Mouse (Mus musculus) A20 (cell line): ENCODE data around the gene Kcnj6.
A peak's percentile ranks its signal among the peaks of the same experiment; 100 is the strongest.

Experiments used
- DNase-seq: peaks from one replicate; pipeline ENCODE4 v3.0.0-alpha.2; 2011; ENCODE audit warnings: low read depth, low spot score

Kcnj6 gene

DNA sequence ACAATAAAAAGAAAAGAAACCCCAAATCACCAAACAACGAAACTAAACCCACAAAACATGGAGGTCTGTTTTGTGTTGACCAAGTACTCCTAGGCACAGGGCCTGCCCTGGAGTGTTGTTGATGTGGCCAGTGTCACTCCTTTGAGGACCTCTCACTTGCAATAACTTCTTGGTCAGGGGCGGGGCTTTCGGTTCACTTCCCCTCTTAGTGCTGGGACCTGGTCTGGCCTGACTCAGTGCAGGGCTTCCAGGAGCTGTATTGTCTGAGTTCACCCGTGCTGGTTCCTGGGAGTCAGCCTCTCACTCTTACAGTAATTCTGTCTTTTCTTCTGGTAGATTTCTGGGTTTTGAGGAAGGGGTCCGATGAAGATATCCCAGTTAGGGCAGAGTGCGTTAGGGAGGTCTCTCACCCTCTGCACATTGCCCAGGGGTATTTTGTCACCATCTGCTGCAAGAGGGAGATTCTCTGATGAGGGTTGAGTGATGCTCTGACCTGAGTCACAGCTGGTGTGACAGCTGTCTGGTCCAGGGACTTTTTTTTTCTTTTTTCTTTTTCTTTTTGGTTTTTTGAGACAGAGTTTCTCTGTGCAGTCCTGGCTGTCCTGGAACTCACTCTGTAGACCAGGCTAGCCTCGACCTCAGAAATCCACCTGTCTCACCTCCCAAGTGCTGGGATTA lies 276.9 kb downstream of the Kcnj6 start:
- DNase-seq: peak; percentile 91

DNA sequence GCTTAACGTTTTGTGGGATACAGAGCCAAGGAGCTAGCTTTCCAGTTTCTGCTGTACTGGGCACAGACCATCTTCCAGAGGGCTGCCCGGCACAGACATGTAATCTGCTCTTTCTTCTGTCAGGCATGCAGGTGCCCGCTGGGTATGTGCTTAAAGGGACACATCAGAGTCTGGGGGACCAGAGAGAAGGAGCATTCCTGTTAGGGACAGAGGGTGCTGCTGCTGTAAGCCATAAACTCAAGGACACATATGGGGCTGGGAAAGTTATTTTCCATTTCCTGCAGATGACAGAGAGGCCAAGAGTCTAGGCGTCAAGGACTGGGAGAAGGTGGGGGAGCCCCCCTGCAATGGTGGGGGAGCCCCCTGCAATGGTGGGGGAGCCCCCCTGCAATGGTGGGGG lies 278.0 kb downstream of the Kcnj6 start:
- peak; percentile 70 for DNase-seq

DNA sequence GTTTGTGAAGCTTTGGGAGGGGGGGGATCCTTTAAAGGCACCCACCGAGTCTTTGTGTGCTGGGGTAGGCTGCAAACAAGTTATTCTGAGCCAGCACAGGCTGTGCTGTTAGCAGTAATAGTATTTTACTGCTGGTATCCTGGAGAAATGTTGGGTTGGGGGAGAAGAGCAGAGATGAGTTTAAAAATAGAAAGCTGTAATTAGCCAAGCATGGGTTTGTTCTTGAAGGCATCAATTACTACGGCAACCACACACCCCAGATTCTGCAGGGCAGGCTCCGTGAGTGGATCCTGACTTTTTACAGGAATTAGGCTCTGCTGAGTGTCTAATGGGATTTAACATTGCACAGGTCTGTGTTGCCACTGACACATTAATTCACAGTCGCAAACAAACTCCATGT lies 278.6 kb downstream of the Kcnj6 start:
- DNase-seq: no peak

- DNase-seq: no peak
These were observed 280.4 kb downstream of the Kcnj6 start for GRCm38 (mm10) chr16:94717051-94717450.

- DNase-seq: no peak
These were observed 283.0 kb downstream of the Kcnj6 start for GRCm38 (mm10) chr16:94714483-94714882.

DNA sequence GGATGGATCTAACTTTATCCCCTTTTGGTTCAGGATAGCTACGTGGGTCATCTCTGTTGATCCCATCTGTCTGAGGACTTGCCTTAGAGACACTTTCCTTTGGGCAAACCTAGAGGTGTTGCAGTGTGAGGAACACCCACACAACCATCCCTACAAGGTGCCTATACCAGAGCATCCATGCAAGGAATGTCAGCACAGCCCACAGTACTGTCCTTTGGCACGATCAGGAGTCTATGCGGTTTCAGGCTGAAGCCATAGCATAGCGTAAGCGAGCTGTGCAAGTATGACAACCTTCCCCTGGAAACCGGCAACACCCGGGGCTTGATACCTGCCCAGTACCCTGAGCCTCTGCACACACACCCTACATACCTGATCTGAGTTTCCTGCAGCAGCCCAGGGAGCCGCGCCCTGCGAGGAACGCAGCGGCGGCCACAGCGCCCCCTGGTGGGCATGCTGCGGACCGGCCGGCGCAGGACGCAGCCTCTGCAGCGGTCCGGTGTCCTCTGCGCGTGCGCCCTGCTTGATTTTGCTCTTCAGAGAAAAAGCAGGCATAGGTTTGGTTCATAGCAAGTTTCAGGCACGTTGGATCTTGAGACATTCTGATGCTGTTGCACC lies 283.9 kb downstream of the Kcnj6 start:
- peak; percentile 77 for DNase-seq

DNA sequence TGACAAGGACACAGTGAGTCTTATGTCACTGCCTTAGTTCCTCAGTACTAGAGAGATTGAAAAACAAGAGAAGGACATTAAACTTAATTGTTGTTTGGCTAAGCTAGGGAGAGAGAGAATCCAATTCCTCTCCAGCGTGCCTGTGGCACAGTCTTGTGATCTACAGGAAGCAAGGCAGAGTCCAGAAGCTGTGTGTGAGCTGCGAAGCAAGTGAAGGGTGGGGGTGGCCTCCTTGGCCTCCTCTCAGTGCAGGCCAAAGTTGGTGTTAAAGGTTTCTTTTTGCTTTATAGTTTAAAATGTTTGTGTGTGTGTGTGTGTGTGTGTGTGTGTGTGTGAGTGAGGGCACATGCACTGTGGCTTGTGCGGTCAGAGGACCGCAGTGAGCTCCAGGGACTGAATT lies 295.5 kb downstream of the Kcnj6 start:
- no peak for DNase-seq

DNA sequence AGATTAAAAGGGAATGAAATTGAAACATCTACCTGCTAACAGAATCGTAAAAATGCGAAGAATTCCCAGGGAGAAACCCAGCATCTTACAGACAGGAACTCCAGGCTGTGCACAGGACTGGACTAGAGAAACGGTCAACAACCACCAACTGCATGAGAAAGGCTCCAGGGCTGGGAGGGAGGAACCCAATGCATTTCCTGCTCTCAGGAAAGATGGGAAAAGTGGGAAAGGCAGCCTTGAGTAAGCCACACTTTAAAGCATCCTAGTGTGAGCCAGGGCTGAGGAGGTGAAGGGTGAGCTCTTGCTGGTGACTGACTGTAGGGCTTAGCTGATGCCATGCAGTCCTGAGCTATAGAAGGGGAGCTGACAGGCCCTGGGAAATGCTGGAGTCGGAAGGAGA lies 296.4 kb downstream of the Kcnj6 start:
- no peak for DNase-seq
